Mouse (Mus musculus) cerebellum, postnatal 14 days (tissue): ENCODE data around the gene Plekho1.
A peak's percentile ranks its signal among the peaks of the same experiment; 100 is the strongest.
"Not testable (repeated sequence)": the region's sequence is repeated elsewhere in the genome, so short reads cannot be mapped to it uniquely, and the experiment has no call there.

Experiments
- DNase-seq, 2 experiments: peaks; one replicate each; pipeline ENCODE4 v3.0.0; 2021; ENCODE audit warnings: mixed read lengths in 2 of 2

The Plekho1 gene

GRCm38 (mm10) chr3:95978265-95978664 lies 17.5 kb downstream of the Plekho1 start:
- no peak for DNase-seq

GRCm38 (mm10) chr3:95977587-95977986 lies 18.2 kb downstream of the Plekho1 start:
- DNase-seq, result not testable (repeated sequence)

- no peak for DNase-seq
Observed at GRCm38 (mm10) chr3:95977079-95977478, 18.7 kb downstream of the Plekho1 start.

- DNase-seq, result peak; percentile 39 to 45
Observed at GRCm38 (mm10) chr3:95972873-95973634, 22.7 kb downstream of the Plekho1 start.

- no peak for DNase-seq
Observed at GRCm38 (mm10) chr3:95972251-95972872, 23.4 kb downstream of the Plekho1 start.

GRCm38 (mm10) chr3:95970661-95971060 lies 25.1 kb downstream of the Plekho1 start:
- not testable (repeated sequence) for DNase-seq

GRCm38 (mm10) chr3:95969277-95969676 lies 26.5 kb downstream of the Plekho1 start:
- no peak for DNase-seq

GRCm38 (mm10) chr3:95965518-95966451 lies 30.0 kb downstream of the Plekho1 start:
- peak; percentile 66 to 71 for DNase-seq

- peak; percentile 60 to 67 for DNase-seq
Observed at GRCm38 (mm10) chr3:95963681-95964080, 32.1 kb downstream of the Plekho1 start.

- DNase-seq, result no peak
Observed at GRCm38 (mm10) chr3:95963230-95963629, 32.6 kb downstream of the Plekho1 start.

GRCm38 (mm10) chr3:95962182-95962581 lies 33.6 kb downstream of the Plekho1 start:
- not testable (repeated sequence) for DNase-seq

GRCm38 (mm10) chr3:95959807-95960206 lies 36.0 kb downstream of the Plekho1 start:
- no peak for DNase-seq

GRCm38 (mm10) chr3:95959082-95959481 lies 36.7 kb downstream of the Plekho1 start:
- DNase-seq, result peak; percentile 26 to 46

GRCm38 (mm10) chr3:95957359-95958148 lies 38.2 kb downstream of the Plekho1 start:
- DNase-seq, result peak in 1 of 2 experiments; percentile 31

- no peak for DNase-seq
Observed at GRCm38 (mm10) chr3:95955318-95955717, 40.5 kb downstream of the Plekho1 start.

- DNase-seq, result not testable (repeated sequence)
Observed at GRCm38 (mm10) chr3:95954648-95955173, 41.1 kb downstream of the Plekho1 start.

GRCm38 (mm10) chr3:95953522-95953921 lies 42.3 kb downstream of the Plekho1 start:
- DNase-seq, result peak in 1 of 2 experiments; percentile 15

- DNase-seq, result peak; percentile 18 to 40
Observed at GRCm38 (mm10) chr3:95953023-95953422, 42.8 kb downstream of the Plekho1 start.

GRCm38 (mm10) chr3:95951566-95951965 lies 44.2 kb downstream of the Plekho1 start:
- DNase-seq, result peak in 1 of 2 experiments; percentile 20

GRCm38 (mm10) chr3:95950763-95951551 lies 44.8 kb downstream of the Plekho1 start:
- DNase-seq, result peak; percentile 90 to 95

- no peak for DNase-seq
Observed at GRCm38 (mm10) chr3:95948325-95948724, 47.5 kb downstream of the Plekho1 start.
